Mouse (Mus musculus): ENCODE data around the gene Dusp6. TPM values are rescaled to one million over a fixed set of nuclear protein-coding genes. Genes with fewer than 3 reads are reported as not detected.
A peak's percentile ranks its signal among the peaks of the same experiment; 100 is the strongest.

Dusp6 gene
- polyA plus RNA-seq, 1 experiment from 2014 or later: 23.9 TPM

DNA sequence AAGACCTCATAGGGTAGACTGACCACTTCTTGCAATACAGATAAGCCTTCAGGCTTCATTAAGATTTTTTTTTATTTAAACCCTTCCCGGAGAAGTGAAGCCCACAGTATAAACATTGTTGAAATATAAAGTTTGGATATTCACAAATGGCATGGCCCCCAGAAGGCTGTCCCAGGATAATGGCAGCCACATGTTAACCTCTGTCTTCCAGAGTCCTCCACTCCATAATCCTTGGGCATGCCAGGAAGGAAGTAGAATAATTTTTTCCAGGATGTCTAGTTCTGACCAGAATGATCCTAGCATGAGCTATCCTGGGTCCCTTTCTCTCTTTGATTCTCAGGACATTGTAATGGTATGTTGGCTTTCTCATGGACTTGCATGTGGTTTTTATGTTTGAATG lies 4.6 kb downstream of the Dusp6 start:
- ATAC-seq (ENCODE audit: low FRiP score, low read depth): no peak
- no peak overlapping the region for H3K9ac ChIP-seq (replicated peaks)
- H3K4me1 ChIP-seq: peaks cover 55% of the 10 kb centered on the region
- H3K9me3 ChIP-seq: no peaks in the 10 kb centered on the region
- H3K4me2 ChIP-seq (replicated peaks): no peak overlapping the region
- WGBS: 78% methylated on average over 1 of the region's 1 CpGs
- H3K4me3 ChIP-seq: no peak overlapping the region
- no peaks in the 10 kb centered on the region for H3K36me3 ChIP-seq
- no peak overlapping the region for H3K27ac ChIP-seq (replicated peaks)
- H3K27me3 ChIP-seq: peaks cover 64% of the 10 kb centered on the region

DNA sequence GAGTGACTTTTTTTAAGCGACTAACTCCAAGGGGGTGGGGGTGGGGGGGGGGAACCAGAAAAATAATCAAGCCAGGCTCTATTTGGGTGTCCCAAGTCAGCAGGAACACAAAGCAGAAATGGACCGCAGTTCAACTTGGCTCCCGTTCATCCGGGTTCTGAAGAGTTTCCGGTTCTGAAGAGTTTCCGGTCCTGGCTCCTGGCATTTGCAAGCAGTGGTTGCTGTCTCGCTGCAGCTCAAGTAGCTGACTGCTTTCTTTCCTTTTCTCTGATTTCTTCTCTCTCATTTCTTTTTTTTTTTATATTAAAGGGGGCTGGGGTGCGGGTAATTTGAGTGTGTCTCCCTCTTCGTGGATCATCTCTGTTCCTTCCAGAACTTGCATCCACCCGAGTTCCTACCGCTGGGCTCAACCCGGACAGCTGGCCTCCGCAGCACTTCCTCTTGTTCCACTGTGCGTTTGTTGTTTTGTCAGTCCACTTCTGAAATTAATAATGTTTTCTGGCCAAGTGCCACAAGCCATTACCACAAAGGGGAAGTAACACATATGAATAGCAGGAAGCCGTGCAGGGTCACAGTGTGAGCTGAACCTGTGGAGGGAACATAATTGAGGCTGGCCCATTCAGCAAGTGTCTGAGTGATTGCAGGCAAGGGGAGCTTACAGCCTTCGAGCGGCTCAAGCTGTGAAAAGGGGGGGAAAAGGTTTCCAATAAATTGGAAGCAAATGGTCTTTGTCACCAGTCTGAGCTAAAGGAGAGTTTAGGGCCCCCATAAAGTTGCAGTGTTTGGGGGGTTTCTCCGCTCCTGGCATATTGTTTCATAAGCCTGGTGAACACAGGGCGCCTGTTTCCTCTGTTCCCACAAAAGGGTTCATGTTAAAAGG lies 5.6 kb downstream of the Dusp6 start:
- Histone ChIP-seq H3K9me3 (no peaks in the 10 kb centered on the region), H3K4me2 (replicated peaks) (peak overlapping the region; percentile 21), H3K9ac (replicated peaks) (0 out of 2 replicates have a peak overlapping the region, but pooled peaks have one; percentile 6), H3K4me1 (peaks cover 54% of the 10 kb centered on the region), H3K27ac (replicated peaks) (peak overlapping the region; percentile 54; the same call in 1 of the 2 replicates), H3K4me3 (no peak overlapping the region), H3K27me3 (peaks cover 64% of the 10 kb centered on the region), H3K36me3 (no peaks in the 10 kb centered on the region)
- WGBS: 30% methylated on average over 19 of the region's 19 CpGs
- ATAC-seq (ENCODE audit: low FRiP score, low read depth): peak; percentile 27; the same call in 1 of the 2 replicates

DNA sequence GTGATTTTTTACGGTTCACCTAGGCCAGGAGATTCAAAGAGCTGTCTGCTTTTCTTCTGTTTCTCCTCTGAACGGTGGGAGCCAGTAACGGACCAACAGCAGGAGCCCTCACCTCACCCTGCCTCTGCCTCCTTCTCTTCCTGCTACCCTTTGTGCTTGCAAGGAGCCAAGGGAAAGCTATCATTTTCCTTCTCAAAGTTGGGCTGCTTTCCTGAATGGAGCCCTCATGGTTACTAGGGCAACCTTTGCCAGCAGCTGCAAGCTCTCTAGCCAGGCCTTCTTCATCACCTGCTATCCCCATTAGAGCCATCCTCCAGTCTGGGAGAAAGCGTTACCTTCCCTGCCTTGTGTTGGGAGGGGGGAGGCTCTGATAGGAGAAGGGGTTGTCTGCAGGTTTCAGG lies 6.3 kb downstream of the Dusp6 start:
- H3K9ac ChIP-seq (replicated peaks): no peak overlapping the region
- H3K27me3 ChIP-seq: peaks cover 58% of the 10 kb centered on the region
- peak overlapping the region; percentile 54; the same call in 1 of the 2 replicates for H3K27ac ChIP-seq (replicated peaks)
- 6% methylated on average over 4 of the region's 4 CpGs for WGBS
- peak overlapping the region; percentile 21 for H3K4me2 ChIP-seq (replicated peaks)
- H3K4me3 ChIP-seq: no peak overlapping the region
- ATAC-seq (ENCODE audit: low FRiP score, low read depth): peak; percentile 50
- peaks cover 47% of the 10 kb centered on the region for H3K4me1 ChIP-seq
- H3K9me3 ChIP-seq: no peaks in the 10 kb centered on the region
- H3K36me3 ChIP-seq: no peaks in the 10 kb centered on the region

DNA sequence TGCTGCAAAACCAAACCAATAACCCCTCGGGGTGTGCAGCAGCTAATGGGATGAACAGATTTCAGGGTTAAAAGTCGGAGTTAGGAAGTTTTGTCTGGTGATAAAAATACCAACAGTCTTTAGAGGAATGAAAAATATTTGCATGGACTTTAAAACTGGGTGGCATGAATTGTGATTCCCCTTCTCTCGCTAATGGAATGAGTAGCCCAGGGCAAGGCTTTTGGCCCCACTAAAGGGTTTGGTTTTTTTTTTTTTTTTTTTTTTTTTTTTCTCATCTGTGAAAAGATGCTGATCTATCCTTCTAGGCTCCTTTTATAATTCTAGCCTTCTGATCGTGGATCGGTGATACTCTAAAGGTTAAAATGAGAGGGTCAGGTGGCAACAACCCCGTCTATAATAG lies 6.7 kb downstream of the Dusp6 start:
- peaks cover 43% of the 10 kb centered on the region for H3K4me1 ChIP-seq
- peaks cover 54% of the 10 kb centered on the region for H3K27me3 ChIP-seq
- no peak overlapping the region for H3K9ac ChIP-seq (replicated peaks)
- no peak for ATAC-seq (ENCODE audit: low FRiP score, low read depth)
- H3K4me3 ChIP-seq: no peak overlapping the region
- WGBS: 51% methylated on average over 6 of the region's 6 CpGs
- no peaks in the 10 kb centered on the region for H3K9me3 ChIP-seq
- H3K27ac ChIP-seq (replicated peaks): peak overlapping the region; percentile 54; the same call in 1 of the 2 replicates
- no peak overlapping the region for H3K4me2 ChIP-seq (replicated peaks)
- no peaks in the 10 kb centered on the region for H3K36me3 ChIP-seq

DNA sequence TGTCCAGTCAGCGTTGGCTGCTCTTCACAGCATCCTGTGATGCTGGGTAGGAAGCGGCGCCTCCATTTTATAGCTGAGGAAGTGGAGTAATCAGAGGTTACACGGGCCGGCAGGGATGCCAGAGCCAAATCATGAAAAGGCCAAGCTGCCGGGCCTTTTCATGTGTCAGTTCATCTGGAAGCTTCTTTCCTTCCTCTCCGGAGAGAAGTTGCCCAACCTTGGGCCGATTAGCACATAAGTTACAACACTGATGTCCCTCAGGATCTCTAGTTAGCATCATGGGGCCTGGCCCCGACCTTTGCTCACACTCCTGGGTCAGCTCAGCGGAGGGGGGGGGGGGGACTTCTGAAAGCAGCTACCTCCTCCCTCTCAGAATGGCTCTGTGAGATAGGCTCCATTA lies 7.4 kb downstream of the Dusp6 start:
- Histone ChIP-seq H3K27ac (replicated peaks) (no peak overlapping the region), H3K36me3 (no peaks in the 10 kb centered on the region), H3K27me3 (peaks cover 48% of the 10 kb centered on the region), H3K4me3 (no peak overlapping the region), H3K9ac (replicated peaks) (no peak overlapping the region), H3K4me1 (peaks cover 36% of the 10 kb centered on the region), H3K9me3 (no peaks in the 10 kb centered on the region), H3K4me2 (replicated peaks) (no peak overlapping the region)
- ATAC-seq (ENCODE audit: low FRiP score, low read depth): no peak
- 63% methylated on average over 10 of the region's 10 CpGs for WGBS

DNA sequence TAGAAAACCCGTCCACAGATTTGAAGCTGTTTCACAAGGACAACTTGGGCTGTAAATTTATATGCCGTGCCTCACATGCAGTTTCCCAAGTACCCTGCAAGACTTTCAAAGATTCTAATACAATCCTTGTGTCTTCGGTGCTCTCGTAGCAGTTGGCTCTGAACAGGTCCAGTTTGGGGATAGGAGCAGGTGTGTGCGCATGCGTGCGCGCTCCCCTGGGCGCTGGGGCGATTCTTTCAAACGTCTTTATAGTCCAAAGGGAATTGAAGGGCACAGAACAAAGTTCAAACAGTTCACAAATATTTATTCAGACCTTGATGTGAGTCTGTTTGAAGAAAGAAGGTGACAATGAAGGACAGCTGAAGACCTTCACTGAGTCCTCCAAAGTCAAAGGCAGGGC lies 8.0 kb downstream of the Dusp6 start:
- Histone ChIP-seq H3K4me3 (no peak overlapping the region), H3K4me1 (peaks cover 30% of the 10 kb centered on the region), H3K36me3 (no peaks in the 10 kb centered on the region), H3K27ac (replicated peaks) (no peak overlapping the region), H3K9ac (replicated peaks) (no peak overlapping the region), H3K4me2 (replicated peaks) (no peak overlapping the region), H3K27me3 (peaks cover 42% of the 10 kb centered on the region), H3K9me3 (no peaks in the 10 kb centered on the region)
- WGBS: 78% methylated on average over 11 of the region's 11 CpGs
- no peak for ATAC-seq (ENCODE audit: low FRiP score, low read depth)

DNA sequence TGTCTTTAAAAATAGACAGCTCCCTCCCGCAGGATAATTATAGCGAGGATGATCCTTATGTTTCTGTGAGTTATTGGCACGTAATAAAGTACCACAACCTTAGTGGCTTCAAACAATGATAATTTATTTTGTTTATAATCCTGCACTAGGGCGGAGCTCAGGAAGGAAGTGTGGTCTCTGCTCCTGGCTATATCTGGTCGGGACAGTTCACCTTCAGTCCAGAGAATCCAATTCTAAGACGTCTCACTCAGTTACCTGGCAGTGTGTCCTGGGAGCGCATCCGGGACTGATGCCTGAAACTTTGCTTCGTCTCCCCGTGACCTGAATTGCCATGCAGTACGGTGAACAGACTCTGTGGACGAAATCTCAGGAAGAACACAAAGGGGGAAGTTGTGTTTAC lies 10.0 kb downstream of the Dusp6 start:
- no peak overlapping the region for H3K27ac ChIP-seq (replicated peaks)
- H3K9me3 ChIP-seq: no peaks in the 10 kb centered on the region
- no peak overlapping the region for H3K4me3 ChIP-seq
- H3K27me3 ChIP-seq: peaks cover 28% of the 10 kb centered on the region
- peaks cover 25% of the 10 kb centered on the region for H3K4me1 ChIP-seq
- ATAC-seq (ENCODE audit: low FRiP score, low read depth): no peak
- H3K36me3 ChIP-seq: no peaks in the 10 kb centered on the region
- no peak overlapping the region for H3K4me2 ChIP-seq (replicated peaks)
- 88% methylated on average over 12 of the region's 12 CpGs for WGBS
- no peak overlapping the region for H3K9ac ChIP-seq (replicated peaks)

DNA sequence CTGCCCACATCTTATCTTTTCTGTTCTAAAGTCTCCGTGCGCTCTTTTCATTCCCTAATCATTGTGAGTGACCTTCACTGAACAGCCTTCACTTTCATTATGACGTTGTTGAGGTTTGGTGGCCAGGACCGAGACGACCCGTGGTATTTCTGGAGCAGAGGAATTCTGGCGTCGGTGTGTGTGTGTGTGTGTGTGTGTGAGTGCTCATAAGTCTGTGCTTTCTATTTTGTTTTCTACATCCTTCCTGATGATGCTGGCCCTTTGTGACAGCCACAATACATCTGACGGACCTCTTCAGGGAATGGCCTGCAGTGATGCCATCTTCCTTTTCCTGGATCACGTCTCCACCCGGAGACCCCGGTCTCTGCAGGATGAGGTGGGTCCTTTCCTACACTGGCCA lies 11.6 kb downstream of the Dusp6 start:
- no peak overlapping the region for H3K27ac ChIP-seq (replicated peaks)
- ATAC-seq (ENCODE audit: low FRiP score, low read depth): no peak
- no peaks in the 10 kb centered on the region for H3K36me3 ChIP-seq
- no peak overlapping the region for H3K9ac ChIP-seq (replicated peaks)
- no peak overlapping the region for H3K4me2 ChIP-seq (replicated peaks)
- no peak overlapping the region for H3K4me3 ChIP-seq
- H3K9me3 ChIP-seq: no peaks in the 10 kb centered on the region
- peaks cover 11% of the 10 kb centered on the region; the same call in 1 of the 2 replicates for H3K4me1 ChIP-seq
- peaks cover 13% of the 10 kb centered on the region for H3K27me3 ChIP-seq
- WGBS: 93% methylated on average over 12 of the region's 12 CpGs

DNA sequence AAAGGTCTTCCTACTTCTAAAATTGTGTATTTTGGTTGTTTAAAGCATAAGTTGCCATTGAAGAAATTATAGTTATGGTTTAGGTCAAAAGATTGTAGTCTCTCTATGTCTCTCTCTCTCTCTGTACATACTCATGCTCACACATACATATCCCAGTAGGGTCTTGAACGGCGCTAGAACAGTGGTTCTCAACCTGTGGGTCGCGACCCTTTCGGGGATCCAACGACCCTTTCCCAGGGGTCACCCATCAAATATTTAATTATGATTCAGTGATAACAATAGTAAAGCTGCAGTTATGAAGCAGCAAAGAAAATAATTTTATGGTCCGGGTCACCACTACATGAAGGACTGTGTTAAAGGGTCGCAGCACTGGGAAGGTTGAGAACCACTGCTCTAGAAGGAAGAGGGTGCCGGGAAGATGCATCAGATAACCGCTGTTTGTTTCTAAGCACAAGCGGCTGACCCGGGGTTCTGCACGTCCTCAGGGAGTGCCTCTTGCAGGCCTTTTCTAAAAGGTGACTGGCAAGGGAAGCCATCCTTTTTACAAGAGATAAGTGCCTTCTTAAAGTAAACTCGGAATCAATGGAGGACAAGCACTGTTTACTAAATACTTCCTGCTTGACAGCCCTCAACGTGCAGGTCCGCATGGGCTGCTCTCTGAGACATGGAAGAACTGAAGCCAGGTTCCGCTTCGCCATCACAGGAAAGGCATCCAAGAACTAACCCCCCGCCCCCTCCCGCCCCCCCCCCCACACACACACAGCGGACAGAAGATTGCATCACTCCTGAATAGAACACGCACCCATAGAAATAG lies 16.2 kb downstream of the Dusp6 start:
- no peaks in the 10 kb centered on the region for H3K36me3 ChIP-seq
- no peak for ATAC-seq (ENCODE audit: low FRiP score, low read depth)
- no peak overlapping the region for H3K4me3 ChIP-seq
- no peaks in the 10 kb centered on the region for H3K27me3 ChIP-seq
- H3K27ac ChIP-seq (replicated peaks): no peak overlapping the region
- H3K4me1 ChIP-seq: no peaks in the 10 kb centered on the region
- no peaks in the 10 kb centered on the region for H3K9me3 ChIP-seq
- no peak overlapping the region for H3K9ac ChIP-seq (replicated peaks)
- WGBS: 79% methylated on average over 22 of the region's 22 CpGs
- no peak overlapping the region for H3K4me2 ChIP-seq (replicated peaks)

DNA sequence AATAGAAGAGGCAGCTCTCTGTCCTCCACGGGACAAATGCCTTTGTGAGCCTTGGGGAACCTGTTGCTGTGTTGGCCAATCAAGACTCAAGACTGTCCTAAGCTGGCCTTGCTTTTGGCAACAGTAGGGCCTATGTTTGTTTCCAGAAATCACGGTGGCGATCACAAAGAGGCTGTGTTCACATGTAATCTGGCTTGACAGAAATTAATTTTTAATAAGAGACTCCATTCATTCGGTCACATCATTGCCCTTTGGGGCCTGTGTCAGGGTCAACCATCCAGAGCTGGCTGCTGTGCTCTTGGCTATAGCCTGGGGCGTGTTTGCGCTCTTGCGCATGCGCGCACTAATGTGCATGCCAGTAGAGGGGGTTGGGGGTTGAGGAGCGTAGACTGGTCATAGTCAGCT lies 21.0 kb downstream of the Dusp6 start:
- peaks cover 6% of the 10 kb centered on the region for H3K27me3 ChIP-seq
- no peak overlapping the region for H3K4me3 ChIP-seq
- H3K9me3 ChIP-seq: no peaks in the 10 kb centered on the region
- no peak overlapping the region for H3K27ac ChIP-seq (replicated peaks)
- no peak overlapping the region for H3K4me2 ChIP-seq (replicated peaks)
- no peak overlapping the region for H3K9ac ChIP-seq (replicated peaks)
- peak; percentile 54 for ATAC-seq (ENCODE audit: low FRiP score, low read depth)
- H3K4me1 ChIP-seq: peaks cover 10% of the 10 kb centered on the region
- no peaks in the 10 kb centered on the region for H3K36me3 ChIP-seq
- WGBS: 89% methylated on average over 10 of the region's 10 CpGs

DNA sequence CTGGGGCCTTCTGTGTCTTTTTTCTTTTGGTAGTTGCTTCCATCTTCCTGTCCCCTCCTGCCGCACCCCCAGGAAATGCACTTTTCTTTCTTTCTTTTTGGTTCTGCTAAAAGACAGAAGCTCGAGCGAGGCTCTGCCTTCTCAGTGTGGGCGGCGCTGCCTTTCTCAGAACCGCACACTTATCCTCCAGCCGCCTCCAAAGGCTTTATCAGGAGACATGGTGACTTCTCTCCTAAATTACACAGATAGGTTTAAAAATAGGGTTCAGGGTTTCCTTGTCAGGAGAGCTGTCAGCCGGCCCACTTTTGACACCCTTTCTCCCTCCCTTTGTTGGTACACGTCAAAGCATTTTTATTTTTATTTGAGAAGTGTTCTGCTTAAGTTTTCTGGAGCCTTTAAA lies 21.9 kb downstream of the Dusp6 start:
- Histone ChIP-seq H3K36me3 (no peaks in the 10 kb centered on the region), H3K27me3 (peaks cover 6% of the 10 kb centered on the region), H3K4me3 (no peak overlapping the region), H3K9ac (replicated peaks) (no peak overlapping the region), H3K4me1 (peaks cover 10% of the 10 kb centered on the region), H3K9me3 (no peaks in the 10 kb centered on the region), H3K4me2 (replicated peaks) (no peak overlapping the region), H3K27ac (replicated peaks) (no peak overlapping the region)
- WGBS: 81% methylated on average over 9 of the region's 9 CpGs
- ATAC-seq (ENCODE audit: low FRiP score, low read depth): no peak

DNA sequence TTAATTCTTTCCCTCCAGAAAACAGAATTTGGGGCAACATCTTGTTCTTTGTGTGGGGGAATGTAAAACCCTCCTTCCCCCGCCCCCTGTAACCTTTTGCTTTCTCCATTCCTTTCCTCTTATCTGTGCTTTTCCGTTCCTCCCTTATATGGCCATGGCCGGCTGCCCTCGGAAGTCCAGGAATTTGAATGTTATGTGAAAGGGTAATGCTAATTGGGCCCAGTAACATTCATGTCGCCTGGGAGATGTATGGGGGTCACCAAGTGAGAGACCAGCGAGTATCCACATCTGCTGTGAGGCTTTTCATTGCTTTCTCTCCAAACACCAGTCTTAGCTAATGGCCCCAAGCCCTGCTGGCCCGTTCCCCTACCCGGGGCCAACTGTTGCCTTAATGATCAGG lies 22.7 kb downstream of the Dusp6 start:
- H3K4me3 ChIP-seq: no peak overlapping the region
- H3K27ac ChIP-seq (replicated peaks): no peak overlapping the region
- H3K27me3 ChIP-seq: peaks cover 6% of the 10 kb centered on the region
- no peaks in the 10 kb centered on the region for H3K9me3 ChIP-seq
- WGBS: 35% methylated on average over 8 of the region's 8 CpGs
- ATAC-seq (ENCODE audit: low FRiP score, low read depth): no peak
- no peaks in the 10 kb centered on the region for H3K36me3 ChIP-seq
- H3K4me1 ChIP-seq: peaks cover 10% of the 10 kb centered on the region
- H3K4me2 ChIP-seq (replicated peaks): no peak overlapping the region
- no peak overlapping the region for H3K9ac ChIP-seq (replicated peaks)
